Mouse (Mus musculus) activated CD4-positive, CD25-positive, alpha-beta regulatory T cell (primary cell): Measurements from ENCODE around the gene Tmem223. TPM values are rescaled to one million over a fixed set of nuclear protein-coding genes. Genes with fewer than 3 reads are reported as not detected.

Source experiments
- polyA plus RNA-seq, 2 experiments: library from polyadenylated mRNA; unstranded; fragments of 100-300 nt; shearing (Covaris generic); gene quantifications; one replicate each; pipeline ENCODE4 v1.2.1; 2017

Gene Tmem223
- polyA plus RNA-seq, 2 experiments from 2014 or later = 90.9 to 99.6 TPM

Other genes with a start within 250 kb of the Tmem223 start
- gene Slc22a8, start 179.7 kb upstream of the Tmem223 start, polyA plus RNA-seq = under 1 TPM in 1 of 2 experiments, not detected in 1; 0.45 TPM
- gene Slc22a6, start 153.0 kb upstream of the Tmem223 start, polyA plus RNA-seq = under 1 TPM in 1 of 2 experiments, not detected in 1; 0.04 TPM
- gene Chrm1, start 107.2 kb upstream of the Tmem223 start, polyA plus RNA-seq = under 1 TPM in 1 of 2 experiments, not detected in 1; 0.04 TPM
- 100 to 1,000 TPM; 123 to 154 TPM for gene Slc3a2, start 47.6 kb upstream of the Tmem223 start, polyA plus RNA-seq
- gene Wdr74, start 35.2 kb upstream of the Tmem223 start, polyA plus RNA-seq = 10 to 100 TPM; 56.2 to 78.4 TPM
- under 1 TPM; 0.53 to 0.74 TPM for gene 1700092M07Rik, start 30.3 kb upstream of the Tmem223 start, polyA plus RNA-seq
- gene Stx5a, start 29.6 kb upstream of the Tmem223 start, polyA plus RNA-seq = 100 to 1,000 TPM; 143 to 165 TPM
- gene Nxf1, start 13.9 kb upstream of the Tmem223 start, polyA plus RNA-seq = 100 to 1,000 TPM; 161 to 220 TPM
- gene Tmem179b, start 3.5 kb downstream of the Tmem223 start, polyA plus RNA-seq = 100 to 1,000 TPM; 176 to 213 TPM
- 10 to 100 TPM; 12.9 to 19.2 TPM for gene Taf6l, start 15.4 kb downstream of the Tmem223 start, polyA plus RNA-seq
- gene Polr2g, start 27.6 kb downstream of the Tmem223 start, polyA plus RNA-seq = 100 to 1,000 TPM; 144 to 188 TPM
- gene Zbtb3, start 31.6 kb downstream of the Tmem223 start, polyA plus RNA-seq = 1 to 10 TPM; 2.1 to 2.7 TPM
- gene Ttc9c, start 48.3 kb downstream of the Tmem223 start, polyA plus RNA-seq = 10 to 100 TPM; 45.5 TPM
- 10 to 100 TPM; 13.8 to 14.4 TPM for gene Hnrnpul2, start 49.0 kb downstream of the Tmem223 start, polyA plus RNA-seq
- under 1 TPM in 1 of 2 experiments, not detected in 1; 0.89 TPM for gene AC129217.1, start 58.8 kb downstream of the Tmem223 start, polyA plus RNA-seq
- gene Bscl2, start 66.5 kb downstream of the Tmem223 start, polyA plus RNA-seq = 100 to 1,000 TPM; 115 to 134 TPM
- gene Gng3, start 68.2 kb downstream of the Tmem223 start, polyA plus RNA-seq = 1 to 10 TPM in 1 of 2 experiments, under 1 TPM in 1; 0.39 to 1.0 TPM
- under 1 TPM in 1 of 2 experiments, not detected in 1; 0.10 TPM for gene Lrrn4cl, start 79.8 kb downstream of the Tmem223 start, polyA plus RNA-seq
- 100 to 1,000 TPM; 155 to 175 TPM for gene Ubxn1, start 100.5 kb downstream of the Tmem223 start, polyA plus RNA-seq
- 100 to 1,000 TPM in 1 of 2 experiments, 10 to 100 TPM in 1; 79.3 to 105 TPM for gene Uqcc3, start 109.9 kb downstream of the Tmem223 start, polyA plus RNA-seq
- 10 to 100 TPM; 81.7 to 89.2 TPM for gene Lbhd1, start 112.7 kb downstream of the Tmem223 start, polyA plus RNA-seq
- gene Gm49403, start 112.9 kb downstream of the Tmem223 start, polyA plus RNA-seq = not detected
- 10 to 100 TPM; 53.7 to 60.3 TPM for gene 1810009A15Rik, start 117.9 kb downstream of the Tmem223 start, polyA plus RNA-seq
- gene Gm49416, start 117.9 kb downstream of the Tmem223 start, polyA plus RNA-seq = not detected
- 10 to 100 TPM; 33.7 to 35.1 TPM for gene Ints5, start 122.0 kb downstream of the Tmem223 start, polyA plus RNA-seq
- 100 to 1,000 TPM in 1 of 2 experiments, 10 to 100 TPM in 1; 76.4 to 105 TPM for gene Ganab, start 127.1 kb downstream of the Tmem223 start, polyA plus RNA-seq
- 10 to 100 TPM; 32.7 to 61.4 TPM for gene B3gat3, start 149.4 kb downstream of the Tmem223 start, polyA plus RNA-seq
- 10 to 100 TPM in 1 of 2 experiments, 1 to 10 TPM in 1; 6.7 to 22.9 TPM for gene Rom1, start 158.4 kb downstream of the Tmem223 start, polyA plus RNA-seq
- 10 to 100 TPM; 65.5 to 86.4 TPM for gene Eml3, start 158.6 kb downstream of the Tmem223 start, polyA plus RNA-seq
- gene Mta2, start 170.9 kb downstream of the Tmem223 start, polyA plus RNA-seq = 100 to 1,000 TPM; 207 to 252 TPM
- gene Tut1, start 182.9 kb downstream of the Tmem223 start, polyA plus RNA-seq = 10 to 100 TPM; 28.1 to 34.9 TPM
- gene Eef1g, start 196.0 kb downstream of the Tmem223 start, polyA plus RNA-seq = 100 to 1,000 TPM; 243 to 311 TPM
- 10 to 100 TPM; 51.5 to 98.4 TPM for gene Ahnak, start 218.3 kb downstream of the Tmem223 start, polyA plus RNA-seq